Mouse (Mus musculus) bone marrow, adult 2 months (tissue): Measurements from ENCODE around the gene Slit3.

Experiments used
- CTCF ChIP-seq: fragments of 200-500 bp; IDR thresholded peaks from 2 replicates; pipeline ENCODE4 v1.5.1; 2011; ENCODE audit warnings: low read length, control low read depth; ENCODE audit not compliant: control insufficient read depth, insufficient read depth
- POLR2A ChIP-seq: fragments of 200-500 bp; IDR thresholded peaks from 2 replicates; pipeline ENCODE4 v1.6.1; 2011; ENCODE audit warnings: low read depth, mild to moderate bottlenecking, control low read depth, low read length, borderline replicate concordance; ENCODE audit not compliant: control insufficient read depth

- no peak for TF ChIP-seq CTCF
- no peak for TF ChIP-seq POLR2A
These were observed 4.1 kb downstream of the Slit3 start for GRCm38 (mm10) chr11:35125108-35125490.
